Mouse (Mus musculus): ENCODE results near the gene Mrrf. TPM values are rescaled to one million over a fixed set of nuclear protein-coding genes. Genes with fewer than 3 reads are reported as not detected.

The Mrrf gene
- polyA plus RNA-seq, 1 experiment = 10.6 TPM

- Histone ChIP-seq H3K4me3 (ENCODE audit: insufficient read depth, low read length) (no peak overlapping the region), H3K4me1 (ENCODE audit: control insufficient read depth, insufficient read depth, low read length) (peaks cover 9% of the 10 kb centered on the region), H3K27ac (ENCODE audit: insufficient read depth, low read depth, low read length) (no peak overlapping the region)
- TF ChIP-seq POLR2A (IDR thresholded peaks at IDR 0.05; ENCODE audit: borderline replicate concordance, low read depth, low read length) = no peak
Measured at GRCm38 (mm10) chr2:36222168-36222848, 86.1 kb downstream of the Mrrf start.

GRCm38 (mm10) chr2:36223436-36223835 lies 87.2 kb downstream of the Mrrf start:
- H3K27ac ChIP-seq (ENCODE audit: insufficient read depth, low read depth, low read length) = no peak overlapping the region
- TF ChIP-seq POLR2A (IDR thresholded peaks at IDR 0.05; ENCODE audit: borderline replicate concordance, low read depth, low read length) (no peak), CTCF (IDR thresholded peaks at IDR 0.05; ENCODE audit: low read depth, low read length) (no peak)
- H3K4me3 ChIP-seq (ENCODE audit: insufficient read depth, low read length) = no peak overlapping the region
- H3K4me1 ChIP-seq (ENCODE audit: control insufficient read depth, insufficient read depth, low read length) = no peaks in the 10 kb centered on the region

- Histone ChIP-seq H3K27ac (ENCODE audit: insufficient read depth, low read depth, low read length) (no peak overlapping the region), H3K4me1 (ENCODE audit: control insufficient read depth, insufficient read depth, low read length) (no peaks in the 10 kb centered on the region), H3K4me3 (ENCODE audit: insufficient read depth, low read length) (no peak overlapping the region)
- no peak for TF ChIP-seq POLR2A (IDR thresholded peaks at IDR 0.05; ENCODE audit: borderline replicate concordance, low read depth, low read length)
- TF ChIP-seq CTCF (IDR thresholded peaks at IDR 0.05; ENCODE audit: low read depth, low read length) = no peak
Measured at GRCm38 (mm10) chr2:36224153-36224552, 88.0 kb downstream of the Mrrf start.

- Histone ChIP-seq H3K4me3 (ENCODE audit: insufficient read depth, low read length) (no peak overlapping the region), H3K27ac (ENCODE audit: insufficient read depth, low read depth, low read length) (no peak overlapping the region), H3K4me1 (ENCODE audit: control insufficient read depth, insufficient read depth, low read length) (no peaks in the 10 kb centered on the region)
- TF ChIP-seq POLR2A (IDR thresholded peaks at IDR 0.05; ENCODE audit: borderline replicate concordance, low read depth, low read length) = no peak
- TF ChIP-seq CTCF (IDR thresholded peaks at IDR 0.05; ENCODE audit: low read depth, low read length) = no peak
Measured at GRCm38 (mm10) chr2:36224599-36224998, 88.4 kb downstream of the Mrrf start.

- Histone ChIP-seq H3K4me3 (ENCODE audit: insufficient read depth, low read length) (peak within 1 kb of the TSS; percentile 45), H3K4me1 (ENCODE audit: control insufficient read depth, insufficient read depth, low read length) (peaks cover 8% of the 10 kb centered on the region), H3K27ac (ENCODE audit: insufficient read depth, low read depth, low read length) (no peak within 1 kb of the TSS)
- TF ChIP-seq CTCF (IDR thresholded peaks at IDR 0.05; ENCODE audit: low read depth, low read length) = no peak
Measured at GRCm38 (mm10) chr2:36230366-36230765, 94.2 kb downstream of the Mrrf start, which contains the start of gene Ptgs1. Ptgs1 (plus strand) TSS chr2:36230426.

GRCm38 (mm10) chr2:36230967-36231366 lies 94.8 kb downstream of the Mrrf start:
- Histone ChIP-seq H3K4me1 (ENCODE audit: control insufficient read depth, insufficient read depth, low read length) (peaks cover 8% of the 10 kb centered on the region), H3K27ac (ENCODE audit: insufficient read depth, low read depth, low read length) (no peak overlapping the region), H3K4me3 (ENCODE audit: insufficient read depth, low read length) (peak overlapping the region; percentile 45)
- TF ChIP-seq POLR2A (IDR thresholded peaks at IDR 0.05; ENCODE audit: borderline replicate concordance, low read depth, low read length) (no peak), CTCF (IDR thresholded peaks at IDR 0.05; ENCODE audit: low read depth, low read length) (no peak)

- Histone ChIP-seq H3K4me1 (ENCODE audit: control insufficient read depth, insufficient read depth, low read length) (peaks cover 12% of the 10 kb centered on the region), H3K4me3 (ENCODE audit: insufficient read depth, low read length) (no peak overlapping the region), H3K27ac (ENCODE audit: insufficient read depth, low read depth, low read length) (no peak overlapping the region)
- TF ChIP-seq POLR2A (IDR thresholded peaks at IDR 0.05; ENCODE audit: borderline replicate concordance, low read depth, low read length) (no peak), CTCF (IDR thresholded peaks at IDR 0.05; ENCODE audit: low read depth, low read length) (no peak)
Measured at GRCm38 (mm10) chr2:36234526-36235368, 98.6 kb downstream of the Mrrf start.

- H3K27ac ChIP-seq (ENCODE audit: insufficient read depth, low read depth, low read length) = no peak overlapping the region
- H3K4me3 ChIP-seq (ENCODE audit: insufficient read depth, low read length) = no peak overlapping the region
- H3K4me1 ChIP-seq (ENCODE audit: control insufficient read depth, insufficient read depth, low read length) = peaks cover 8% of the 10 kb centered on the region
- no peak for TF ChIP-seq CTCF (IDR thresholded peaks at IDR 0.05; ENCODE audit: low read depth, low read length)
- TF ChIP-seq POLR2A (IDR thresholded peaks at IDR 0.05; ENCODE audit: borderline replicate concordance, low read depth, low read length) = no peak
Measured at GRCm38 (mm10) chr2:36235917-36236316, 99.7 kb downstream of the Mrrf start.

GRCm38 (mm10) chr2:36236889-36237288 lies 100.7 kb downstream of the Mrrf start:
- Histone ChIP-seq H3K27ac (ENCODE audit: insufficient read depth, low read depth, low read length) (no peak overlapping the region), H3K4me1 (ENCODE audit: control insufficient read depth, insufficient read depth, low read length) (peaks cover 8% of the 10 kb centered on the region), H3K4me3 (ENCODE audit: insufficient read depth, low read length) (no peak overlapping the region)
- TF ChIP-seq CTCF (IDR thresholded peaks at IDR 0.05; ENCODE audit: low read depth, low read length) = no peak

GRCm38 (mm10) chr2:36237557-36237956 lies 101.4 kb downstream of the Mrrf start:
- TF ChIP-seq POLR2A (IDR thresholded peaks at IDR 0.05; ENCODE audit: borderline replicate concordance, low read depth, low read length) (no peak), CTCF (IDR thresholded peaks at IDR 0.05; ENCODE audit: low read depth, low read length) (no peak)
- Histone ChIP-seq H3K27ac (ENCODE audit: insufficient read depth, low read depth, low read length) (no peak overlapping the region), H3K4me1 (ENCODE audit: control insufficient read depth, insufficient read depth, low read length) (peaks cover 8% of the 10 kb centered on the region), H3K4me3 (ENCODE audit: insufficient read depth, low read length) (no peak overlapping the region)
